In the genomic region with DNA sequence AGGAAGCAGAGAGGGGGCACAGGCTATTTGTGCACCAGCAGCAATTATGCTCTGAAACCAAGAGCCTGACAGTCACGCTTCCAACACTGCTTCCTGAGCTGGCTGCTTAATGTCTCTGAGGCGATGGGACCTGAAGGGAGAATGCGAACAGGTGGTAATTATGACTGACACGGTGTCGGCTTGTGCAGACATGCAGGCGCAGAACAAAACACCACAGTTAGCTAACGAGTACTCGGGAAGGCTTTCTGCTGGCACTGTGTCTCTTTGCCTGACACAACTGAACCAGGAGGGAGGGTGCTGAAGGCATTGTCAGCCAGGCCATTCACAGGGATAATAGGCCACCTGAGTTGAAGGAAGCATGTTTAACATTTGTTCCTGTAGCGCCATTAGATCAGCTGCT, we compare ENCODE assay signal across 19 mouse cellular contexts.
DNase-seq lines count a peak whose midpoint lies in the region; ATAC-seq and TF ChIP-seq lines count a peak whose summit lies in the region.
"Had no signal": no experiment of that assay in that cellular context is flagged by ENCODE, and none has a peak within 500 bp of the region (broad histone marks: within the 10 kb centered on the region; RNA-seq: fewer than 3 reads in every experiment).

No protein-coding gene starts in this region.

- peak; percentile 11 for DNase-seq in hindbrain, postnatal 0 days (ENCODE audit: low spot score)
- DNase-seq in hindbrain, embryonic 10.5 days (ENCODE audit: low spot score): no peak
- no peak for DNase-seq in stomach, postnatal 0 days (ENCODE audit: low spot score)
- DNase-seq in cerebellum, postnatal 36 days: no peak
- no peak for DNase-seq in spleen, adult 18-20 months
- DNase-seq: adrenal gland, adult 8-10 months; cerebellum, adult 11 months; cerebellum, postnatal 10 days; gastrocnemius, adult 2 months; heart, postnatal 14 days; kidney, postnatal 4 days; thymus, postnatal 36 days had no signal

- H3K36me3 ChIP-seq in hindbrain, postnatal 0 days (ENCODE audit: insufficient read depth, low read length): no peaks in the 10 kb centered on the region
- no peaks in the 10 kb centered on the region for H3K36me3 ChIP-seq in hindbrain, embryonic 10.5 days
- H3K36me3 ChIP-seq in stomach, embryonic 15.5 days: no peaks in the 10 kb centered on the region
- H3K36me3 ChIP-seq in stomach, postnatal 0 days (ENCODE audit: control insufficient read depth, insufficient read depth, low read length): no peaks in the 10 kb centered on the region
- H3K36me3 ChIP-seq in embryonic facial prominence, embryonic 13.5 days: no peaks in the 10 kb centered on the region
- H3K36me3 ChIP-seq: heart, embryonic 12.5 days; hindbrain, embryonic 13.5 days; liver, embryonic 15.5 days; midbrain, embryonic 15.5 days had no signal

- WGBS in hindbrain, postnatal 0 days: 48% methylated on average over 9 of the region's 9 CpGs
- 76% methylated on average over 9 of the region's 9 CpGs for WGBS in hindbrain, embryonic 10.5 days
- WGBS in stomach, embryonic 15.5 days: 59% methylated on average over 9 of the region's 9 CpGs
- WGBS in stomach, postnatal 0 days: 56% methylated on average over 9 of the region's 9 CpGs
- WGBS in embryonic facial prominence, embryonic 13.5 days: 55% methylated on average over 9 of the region's 9 CpGs

- H3K4me3 ChIP-seq in hindbrain, postnatal 0 days (ENCODE audit: low read length): no peak overlapping the region
- H3K4me3 ChIP-seq in hindbrain, embryonic 10.5 days: no peak overlapping the region
- H3K4me3 ChIP-seq in stomach, embryonic 15.5 days (replicated peaks): no peak overlapping the region
- no peak overlapping the region for H3K4me3 ChIP-seq in stomach, postnatal 0 days (ENCODE audit: low read depth, low read length)
- H3K4me3 ChIP-seq in embryonic facial prominence, embryonic 13.5 days: no peak overlapping the region
- H3K4me3 ChIP-seq: gastrocnemius, adult 2 months; heart, embryonic 12.5 days; hindbrain, embryonic 13.5 days; liver, embryonic 15.5 days; midbrain, embryonic 15.5 days had no signal

- H3K4me2 ChIP-seq in hindbrain, postnatal 0 days (ENCODE audit: low read depth, low read length): no peak overlapping the region
- H3K4me2 ChIP-seq in stomach, embryonic 15.5 days: 0 out of 2 replicates have a peak overlapping the region, but pooled peaks have one; percentile 1
- H3K4me2 ChIP-seq in stomach, postnatal 0 days (replicated peaks; ENCODE audit: low read depth): no peak overlapping the region
- no peak overlapping the region for H3K4me2 ChIP-seq in embryonic facial prominence, embryonic 13.5 days
- H3K4me2 ChIP-seq: heart, embryonic 12.5 days; hindbrain, embryonic 13.5 days; liver, embryonic 15.5 days; midbrain, embryonic 15.5 days had no signal

- TF ChIP-seq CTCF in hindbrain, postnatal 0 days (IDR thresholded peaks at IDR 0.05; ENCODE audit: low read depth): no peak
- TF ChIP-seq CTCF in stomach, postnatal 0 days (IDR thresholded peaks at IDR 0.05; ENCODE audit: low read depth): no peak

- no peak overlapping the region for H3K27ac ChIP-seq in hindbrain, postnatal 0 days
- no peak overlapping the region for H3K27ac ChIP-seq in hindbrain, embryonic 10.5 days
- no peak overlapping the region for H3K27ac ChIP-seq in stomach, embryonic 15.5 days
- H3K27ac ChIP-seq in stomach, postnatal 0 days (replicated peaks): no peak overlapping the region
- no peak overlapping the region for H3K27ac ChIP-seq in embryonic facial prominence, embryonic 13.5 days
- H3K27ac ChIP-seq: gastrocnemius, adult 2 months; hindbrain, embryonic 13.5 days; liver, embryonic 15.5 days; midbrain, embryonic 15.5 days had no signal

- no peak overlapping the region for H3K9ac ChIP-seq in hindbrain, postnatal 0 days (replicated peaks; ENCODE audit: low read length)
- H3K9ac ChIP-seq in stomach, embryonic 15.5 days: no peak overlapping the region
- H3K9ac ChIP-seq in stomach, postnatal 0 days (ENCODE audit: low read length): no peak overlapping the region
- H3K9ac ChIP-seq in embryonic facial prominence, embryonic 13.5 days: no peak overlapping the region
- H3K9ac ChIP-seq: heart, embryonic 12.5 days; hindbrain, embryonic 13.5 days; liver, embryonic 15.5 days; midbrain, embryonic 15.5 days had no signal

- H3K27me3 ChIP-seq in hindbrain, postnatal 0 days (ENCODE audit: insufficient read depth, low read length): no peaks in the 10 kb centered on the region
- H3K27me3 ChIP-seq in hindbrain, embryonic 10.5 days (ENCODE audit: insufficient read depth, poor library complexity, severe bottlenecking): no peaks in the 10 kb centered on the region
- H3K27me3 ChIP-seq in stomach, embryonic 15.5 days (replicated peaks): no peaks in the 10 kb centered on the region
- no peaks in the 10 kb centered on the region for H3K27me3 ChIP-seq in stomach, postnatal 0 days (ENCODE audit: control insufficient read depth, insufficient read depth, low read length)
- H3K27me3 ChIP-seq in embryonic facial prominence, embryonic 13.5 days: no peaks in the 10 kb centered on the region
- H3K27me3 ChIP-seq: heart, embryonic 12.5 days; hindbrain, embryonic 13.5 days; liver, embryonic 15.5 days; midbrain, embryonic 15.5 days had no signal

- ATAC-seq in hindbrain, postnatal 0 days: no peak
- ATAC-seq in stomach, embryonic 15.5 days (ENCODE audit: insufficient read depth, low FRiP score, low read depth): no peak
- ATAC-seq in stomach, postnatal 0 days (ENCODE audit: low FRiP score, low TSS enrichment): no peak
- ATAC-seq in embryonic facial prominence, embryonic 13.5 days (ENCODE audit: insufficient number of reproducible peaks, insufficient read depth, low FRiP score, low TSS enrichment, low read depth): peak; percentile 72
- ATAC-seq: forebrain, embryonic 16.5 days; midbrain, embryonic 15.5 days had no signal

- H3K4me1 ChIP-seq in hindbrain, postnatal 0 days (ENCODE audit: insufficient read depth, low read length): no peaks in the 10 kb centered on the region
- no peaks in the 10 kb centered on the region for H3K4me1 ChIP-seq in hindbrain, embryonic 10.5 days (replicated peaks)
- H3K4me1 ChIP-seq in stomach, embryonic 15.5 days: no peaks in the 10 kb centered on the region
- H3K4me1 ChIP-seq in stomach, postnatal 0 days (replicated peaks; ENCODE audit: control insufficient read depth, insufficient read depth): no peaks in the 10 kb centered on the region
- H3K4me1 ChIP-seq in embryonic facial prominence, embryonic 13.5 days: no peaks in the 10 kb centered on the region
- H3K4me1 ChIP-seq: heart, embryonic 12.5 days; hindbrain, embryonic 13.5 days; liver, embryonic 15.5 days had no signal

- no peaks in the 10 kb centered on the region for H3K9me3 ChIP-seq in hindbrain, postnatal 0 days (ENCODE audit: low read length)
- no peaks in the 10 kb centered on the region for H3K9me3 ChIP-seq in hindbrain, embryonic 10.5 days
- no peaks in the 10 kb centered on the region for H3K9me3 ChIP-seq in stomach, embryonic 15.5 days
- H3K9me3 ChIP-seq in stomach, postnatal 0 days (ENCODE audit: control insufficient read depth, low read length): no peaks in the 10 kb centered on the region
- no peaks in the 10 kb centered on the region for H3K9me3 ChIP-seq in embryonic facial prominence, embryonic 13.5 days
- H3K9me3 ChIP-seq: heart, embryonic 12.5 days; hindbrain, embryonic 13.5 days; liver, embryonic 15.5 days; midbrain, embryonic 15.5 days had no signal

- no peak for TF ChIP-seq EP300 in stomach, postnatal 0 days (optimal IDR thresholded peaks at IDR 0.05)
